Mouse (Mus musculus) ovary, adult 18-20 months (tissue): ENCODE results near the gene Abcc5.
"Not testable (repeated sequence)": the region's sequence is repeated elsewhere in the genome, so short reads cannot be mapped to it uniquely, and the experiment has no call there.

Experiments
- DNase-seq: peaks from one replicate; pipeline ENCODE4 v3.0.0; 2022; ENCODE audit warnings: low spot score, mixed read lengths

Abcc5 gene

GRCm38 (mm10) chr16:20422938-20423730 lies 3.1 kb downstream of the Abcc5 start:
- DNase-seq = no peak

GRCm38 (mm10) chr16:20418054-20418453 lies 8.1 kb downstream of the Abcc5 start:
- DNase-seq = no peak

- no peak for DNase-seq
These were observed 9.9 kb downstream of the Abcc5 start for GRCm38 (mm10) chr16:20416262-20416661.

GRCm38 (mm10) chr16:20415804-20416203 lies 10.4 kb downstream of the Abcc5 start:
- DNase-seq = no peak

- DNase-seq = no peak
These were observed 11.0 kb downstream of the Abcc5 start for GRCm38 (mm10) chr16:20415211-20415610.

GRCm38 (mm10) chr16:20413870-20414331 lies 12.3 kb downstream of the Abcc5 start:
- DNase-seq = no peak

- DNase-seq = no peak
These were observed 14.1 kb downstream of the Abcc5 start for GRCm38 (mm10) chr16:20411958-20412570.

- DNase-seq = no peak
These were observed 20.9 kb downstream of the Abcc5 start for GRCm38 (mm10) chr16:20405335-20405734.

GRCm38 (mm10) chr16:20403327-20403726 lies 22.9 kb downstream of the Abcc5 start:
- DNase-seq = no peak

- no peak for DNase-seq
These were observed 24.6 kb downstream of the Abcc5 start for GRCm38 (mm10) chr16:20401592-20401991.

- no peak for DNase-seq
These were observed 25.2 kb downstream of the Abcc5 start for GRCm38 (mm10) chr16:20400707-20401591.

- DNase-seq = no peak
These were observed 29.3 kb downstream of the Abcc5 start for GRCm38 (mm10) chr16:20396851-20397250.

- DNase-seq = no peak
These were observed 30.8 kb downstream of the Abcc5 start for GRCm38 (mm10) chr16:20395216-20395907.

GRCm38 (mm10) chr16:20391753-20392152 lies 34.4 kb downstream of the Abcc5 start:
- DNase-seq = no peak

GRCm38 (mm10) chr16:20390233-20390632 lies 36.0 kb downstream of the Abcc5 start:
- no peak for DNase-seq

GRCm38 (mm10) chr16:20381031-20381430 lies 45.2 kb downstream of the Abcc5 start:
- DNase-seq = no peak

- no peak for DNase-seq
These were observed 50.9 kb downstream of the Abcc5 start for GRCm38 (mm10) chr16:20375341-20375740.

GRCm38 (mm10) chr16:20371731-20372130 lies 54.5 kb downstream of the Abcc5 start:
- no peak for DNase-seq

GRCm38 (mm10) chr16:20368221-20368620 lies 58.0 kb downstream of the Abcc5 start:
- DNase-seq = no peak

GRCm38 (mm10) chr16:20362121-20362520 lies 64.1 kb downstream of the Abcc5 start:
- DNase-seq = no peak

- not testable (repeated sequence) for DNase-seq
These were observed 64.7 kb downstream of the Abcc5 start for GRCm38 (mm10) chr16:20361496-20361895.
